Mouse (Mus musculus): ENCODE results near the gene Proser1. TPM values are rescaled to one million over a fixed set of nuclear protein-coding genes. Genes with fewer than 3 reads are reported as not detected.

The Proser1 gene
- 10.1 and 16.4 TPM in 2 replicates for polyA plus RNA-seq (2012; rRNA removed)

DNA sequence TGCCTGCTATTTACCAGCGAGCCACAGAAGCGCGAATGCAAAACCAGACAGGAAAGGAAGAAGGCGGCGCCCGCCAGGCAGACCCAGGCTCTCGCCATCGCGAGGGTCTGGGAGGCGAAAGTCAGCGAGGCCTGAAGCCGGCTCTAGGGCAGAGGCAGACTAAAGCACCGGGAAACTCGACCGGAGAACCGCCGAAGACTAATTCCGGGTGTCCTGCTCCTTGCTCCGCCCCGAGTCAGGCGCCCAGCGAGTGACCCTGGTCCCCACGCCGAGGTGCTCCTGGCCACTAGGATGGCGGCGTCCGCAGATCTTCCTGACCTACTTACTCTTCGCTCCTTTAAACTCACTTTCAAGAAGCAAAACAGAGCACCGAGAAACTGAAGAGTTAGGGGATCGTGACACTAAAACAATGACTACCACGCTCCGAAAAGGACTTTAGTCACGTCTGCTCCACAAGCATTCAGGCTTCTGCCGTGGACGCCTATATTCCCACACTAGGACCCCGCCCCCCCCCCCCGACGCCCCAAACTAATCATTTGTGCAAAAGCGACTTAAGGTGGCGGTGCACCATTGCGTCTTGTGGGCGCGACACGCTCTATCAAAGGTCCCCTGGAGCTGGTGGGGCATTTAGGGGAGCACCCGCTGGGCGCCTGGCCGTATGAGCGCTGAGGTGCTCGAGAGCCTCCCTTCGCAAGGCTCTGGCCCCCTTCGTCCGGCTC is at the start of gene Proser1, which contains the start of gene Nhlrc3:
TSS of gene Proser1 (plus strand) at position 621 of the 719 bp plus-strand sequence.
TSS of gene Nhlrc3 (minus strand) at position 287 of the 719 bp plus-strand sequence.

GRCm38 (mm10) chr3:53488353-53488752 is 24.9 kb downstream of the Proser1 start, which contains the start of gene Stoml3:
TSS of gene Stoml3 (plus strand) at chr3:53488653.

Other genes with a start within 250 kb of the Proser1 start
- 8.5 and 8.7 TPM in 2 replicates for gene Nhlrc3, start 334 bp upstream of the Proser1 start, polyA plus RNA-seq (2012; rRNA removed)
- gene Stoml3, start 25.0 kb downstream of the Proser1 start, polyA plus RNA-seq (2012; rRNA removed): 0.15 and 0.16 TPM in 2 replicates
- gene Frem2, start 193.7 kb downstream of the Proser1 start, polyA plus RNA-seq (2012; rRNA removed): 4.0 and 4.5 TPM in 2 replicates

Data from central nervous system, embryonic 18 days (tissue).